Mouse (Mus musculus) C2C12 (cell line): ENCODE data around the gene Arx. TPM values are rescaled to one million over a fixed set of nuclear protein-coding genes. Genes with fewer than 3 reads are reported as not detected.

Experiments
- H3K27me3 ChIP-seq: one replicate; pipeline ENCODE4 v1.6.1; 2011; ENCODE audit not compliant: control insufficient read depth, insufficient read depth, insufficient read length
- H3K36me3 ChIP-seq: one replicate; pipeline ENCODE4 v1.6.1; 2011; ENCODE audit not compliant: control insufficient read depth, insufficient read depth
- H3K4me3 ChIP-seq: one replicate; pipeline ENCODE4 v1.5.1; 2011; ENCODE audit warnings: mild to moderate bottlenecking, control low read depth; ENCODE audit not compliant: poor library complexity, insufficient read depth, severe bottlenecking
- H3K79me2 ChIP-seq: one replicate; pipeline ENCODE4 v1.6.1; 2011; ENCODE audit not compliant: control insufficient read depth, insufficient read depth
- H3K79me3 ChIP-seq: one replicate; pipeline ENCODE4 v1.6.1; 2011; ENCODE audit warnings: low read depth, control low read depth
- H3ac ChIP-seq: one replicate; pipeline ENCODE3; 2011; ENCODE audit warnings: low read depth; ENCODE audit not compliant: control insufficient read depth, insufficient read length
- CEBPB ChIP-seq: IDR thresholded peaks from one replicate; pipeline ENCODE4 v1.6.1; 2011; ENCODE audit warnings: low read depth, mild to moderate bottlenecking, control low read depth, moderate library complexity
- CTCF ChIP-seq: IDR thresholded peaks from one replicate; pipeline ENCODE4 v1.5.1; 2011; ENCODE audit not compliant: control insufficient read depth, insufficient read depth, insufficient read length
- FOSL1 ChIP-seq: IDR thresholded peaks from one replicate; pipeline ENCODE4 v1.8.0; 2011; ENCODE audit warnings: mild to moderate bottlenecking, low read length; ENCODE audit not compliant: poor library complexity, insufficient read depth, severe bottlenecking
- MAX ChIP-seq: IDR thresholded peaks from one replicate; pipeline ENCODE4 v1.6.1; 2011; ENCODE audit warnings: mild to moderate bottlenecking, control low read depth
- MYOD1 ChIP-seq: IDR thresholded peaks from one replicate; pipeline ENCODE4 v1.6.1; 2011; ENCODE audit warnings: low read depth; ENCODE audit not compliant: control insufficient read depth, insufficient read length
- MYOG ChIP-seq: IDR thresholded peaks from one replicate; pipeline ENCODE4 v1.6.1; 2011; ENCODE audit not compliant: control insufficient read depth, insufficient read length; ENCODE audit errors: extremely low read depth
- USF1 ChIP-seq: IDR thresholded peaks from one replicate; pipeline ENCODE4 v1.6.1; 2011; ENCODE audit warnings: low read depth, mild to moderate bottlenecking, control low read depth, moderate library complexity
- long read RNA-seq, 2 experiments: library from polyadenylated mRNA; unstranded; transcript quantifications; one replicate each; pipeline ENCODE4 v2.0.0; 2019 to 2020
- polyA plus RNA-seq: library from polyadenylated mRNA; unstranded; fragments of >200 nt; fragmentation: generic; extraction: Trizol; gene quantifications from one replicate; pipeline ENCODE4 v1.2.1, GENCODE M21; 2012; ENCODE audit warnings: missing spikeins

Gene Arx
- polyA plus RNA-seq, result 0.05 TPM
- long read RNA-seq, experiment 1, result 0 reads
- long read RNA-seq, experiment 2, result 0 reads

- peaks cover 49% of the 10 kb centered on the region for H3K27me3 ChIP-seq
- H3ac ChIP-seq, result no peak within 1 kb of the TSS
- no peak within 1 kb of the TSS for H3K4me3 ChIP-seq
- no peaks in the 10 kb centered on the region for H3K79me3 ChIP-seq
- TF ChIP-seq MAX (no peak), MYOG (no peak), CEBPB (no peak), USF1 (no peak), FOSL1 (no peak), MYOD1 (no peak), CTCF (no peak)
- H3K79me2 ChIP-seq, result no peaks in the 10 kb centered on the region
- H3K36me3 ChIP-seq, result no peaks in the 10 kb centered on the region
These were observed at the start of gene Arx for GRCm38 (mm10) chrX:93286291-93286893. TSS of gene Arx (plus strand) at chrX:93286445.

- Histone ChIP-seq H3K79me3 (no peaks in the 10 kb centered on the region), H3K36me3 (no peaks in the 10 kb centered on the region), H3K4me3 (no peak overlapping the region), H3ac (no peak overlapping the region), H3K27me3 (no peaks in the 10 kb centered on the region), H3K79me2 (no peaks in the 10 kb centered on the region)
- TF ChIP-seq MAX (no peak), MYOG (no peak), USF1 (no peak), FOSL1 (no peak), MYOD1 (no peak), CTCF (no peak), CEBPB (no peak)
These were observed 34.9 kb upstream of the Arx start for GRCm38 (mm10) chrX:93251329-93251728.

GRCm38 (mm10) chrX:93275689-93276088 is 10.6 kb upstream of the Arx start:
- Histone ChIP-seq H3K27me3 (peaks cover 9% of the 10 kb centered on the region), H3K4me3 (no peak overlapping the region), H3K36me3 (no peaks in the 10 kb centered on the region), H3ac (no peak overlapping the region), H3K79me3 (no peaks in the 10 kb centered on the region), H3K79me2 (no peaks in the 10 kb centered on the region)
- TF ChIP-seq CEBPB (no peak), CTCF (no peak), FOSL1 (no peak), MYOG (no peak), MAX (no peak), MYOD1 (no peak), USF1 (no peak)

- H3ac ChIP-seq, result no peak overlapping the region
- H3K36me3 ChIP-seq, result no peaks in the 10 kb centered on the region
- no peaks in the 10 kb centered on the region for H3K79me3 ChIP-seq
- H3K79me2 ChIP-seq, result no peaks in the 10 kb centered on the region
- TF ChIP-seq CTCF, result no peak
- no peak for TF ChIP-seq CEBPB
- no peak overlapping the region for H3K4me3 ChIP-seq
- peaks cover 14% of the 10 kb centered on the region for H3K27me3 ChIP-seq
These were observed 6.3 kb upstream of the Arx start for GRCm38 (mm10) chrX:93279940-93280339.

- Histone ChIP-seq H3K27me3 (peaks cover 23% of the 10 kb centered on the region), H3ac (no peak overlapping the region), H3K36me3 (no peaks in the 10 kb centered on the region), H3K79me2 (no peaks in the 10 kb centered on the region), H3K4me3 (no peak overlapping the region), H3K79me3 (no peaks in the 10 kb centered on the region)
- no peak for TF ChIP-seq FOSL1
- no peak for TF ChIP-seq MAX
- TF ChIP-seq CTCF, result peak; percentile 51
- TF ChIP-seq MYOG, result no peak
These were observed 5.1 kb upstream of the Arx start for GRCm38 (mm10) chrX:93281028-93281723.

GRCm38 (mm10) chrX:93281756-93282155 is 4.5 kb upstream of the Arx start:
- no peaks in the 10 kb centered on the region for H3K36me3 ChIP-seq
- no peak overlapping the region for H3K4me3 ChIP-seq
- H3K79me3 ChIP-seq, result no peaks in the 10 kb centered on the region
- TF ChIP-seq MYOG (no peak), MAX (no peak), MYOD1 (no peak), CEBPB (no peak), USF1 (no peak), CTCF (no peak), FOSL1 (no peak)
- peaks cover 28% of the 10 kb centered on the region for H3K27me3 ChIP-seq
- no peak overlapping the region for H3ac ChIP-seq
- no peaks in the 10 kb centered on the region for H3K79me2 ChIP-seq
